Mouse (Mus musculus): ENCODE data around the gene Ubxn6.

The Ubxn6 gene

DNA sequence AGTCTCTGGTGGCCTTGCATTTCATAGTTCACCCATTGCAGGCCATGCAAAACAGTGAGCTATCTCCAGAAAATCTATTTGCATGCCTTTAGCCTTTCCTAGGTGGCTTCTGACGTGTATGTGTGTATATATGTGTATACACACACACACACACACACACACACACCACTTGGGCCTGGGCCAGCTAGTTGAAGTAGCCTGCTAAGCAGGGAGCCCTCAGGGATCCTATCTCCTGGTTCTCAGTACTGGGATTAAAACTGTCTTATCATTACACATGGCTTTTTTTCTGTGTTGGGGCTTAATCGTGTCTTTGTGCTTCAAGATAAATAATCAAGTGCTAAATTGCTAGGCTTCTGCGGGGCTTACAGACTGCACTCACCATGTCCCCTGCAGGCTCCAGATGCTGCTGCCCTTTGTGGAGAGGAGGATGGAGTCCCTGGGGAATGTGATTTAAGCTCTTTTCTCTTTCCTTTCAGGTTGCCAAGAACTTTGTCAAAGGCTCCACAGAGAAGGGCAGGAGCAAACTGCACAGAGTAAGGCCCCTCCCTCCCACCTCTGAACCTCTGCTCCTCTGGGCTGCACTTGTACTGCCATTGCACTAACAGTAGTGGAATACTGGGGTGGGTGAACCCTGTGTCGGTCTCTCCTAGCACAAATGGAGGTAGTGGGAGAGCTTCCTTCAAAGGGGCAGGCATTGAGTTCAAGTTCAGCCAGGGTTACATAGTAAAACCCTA is 18.7 kb downstream of the Ubxn6 start:
- in situ Hi-C loops (cut with MboI) = no loop called here

DNA sequence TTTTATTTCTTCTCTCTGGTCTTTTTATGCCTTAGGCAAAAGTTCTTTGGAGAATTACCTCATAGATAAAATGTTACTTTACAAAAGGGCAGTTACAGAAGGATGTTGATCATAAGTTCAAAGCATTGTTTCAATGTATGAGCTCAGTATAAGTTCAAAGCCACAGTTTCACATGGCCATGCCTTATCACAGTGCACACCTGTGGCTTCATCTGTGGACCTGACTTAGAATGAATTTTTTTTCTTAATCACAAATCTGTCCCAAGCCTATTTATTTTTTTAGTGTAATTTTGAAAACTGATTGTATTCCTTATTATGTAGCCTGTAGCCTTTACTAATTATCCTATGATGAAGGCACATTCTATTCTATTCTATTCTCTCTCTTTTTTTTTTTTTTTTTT is 19.9 kb downstream of the Ubxn6 start:
- in situ Hi-C loops (cut with MboI) = no loop called here

DNA sequence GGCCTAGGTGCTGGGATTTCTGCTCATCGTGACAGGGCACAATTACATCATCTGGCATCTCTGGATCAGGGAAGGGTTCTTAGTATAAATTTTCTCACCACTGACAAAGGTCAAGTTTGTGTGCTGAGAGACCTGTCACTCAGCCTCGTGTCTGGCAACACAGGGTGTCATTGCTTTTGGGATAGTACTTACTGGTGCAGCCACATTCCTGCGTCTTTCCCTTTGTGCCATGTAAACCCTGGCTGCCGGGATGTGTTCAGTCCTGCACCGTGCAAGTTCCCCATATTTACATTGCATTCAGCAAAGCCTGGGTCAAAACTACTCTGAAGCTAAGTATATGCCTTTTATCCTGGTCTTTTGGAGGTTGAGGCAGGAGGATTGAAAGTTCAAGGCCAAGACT is 23.5 kb downstream of the Ubxn6 start:
- in situ Hi-C loops (cut with MboI) = no loop called here

DNA sequence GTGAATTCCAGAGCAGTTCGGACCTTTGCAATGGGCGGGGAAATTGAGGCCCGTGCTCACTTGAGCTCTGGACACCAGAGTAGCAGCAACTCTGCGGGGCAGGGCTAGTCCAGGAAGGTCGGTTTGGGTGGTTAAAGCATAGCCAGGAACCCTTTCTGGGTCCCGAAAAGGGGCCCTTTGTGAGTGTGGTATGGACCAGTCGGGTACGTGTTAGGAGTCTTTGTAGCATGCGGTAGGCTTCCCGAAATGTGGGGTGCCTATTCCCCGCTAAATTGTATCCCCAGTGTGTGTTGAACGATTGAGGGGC is 34.0 kb downstream of the Ubxn6 start:
- in situ Hi-C loops (cut with MboI) = no loop called here

DNA sequence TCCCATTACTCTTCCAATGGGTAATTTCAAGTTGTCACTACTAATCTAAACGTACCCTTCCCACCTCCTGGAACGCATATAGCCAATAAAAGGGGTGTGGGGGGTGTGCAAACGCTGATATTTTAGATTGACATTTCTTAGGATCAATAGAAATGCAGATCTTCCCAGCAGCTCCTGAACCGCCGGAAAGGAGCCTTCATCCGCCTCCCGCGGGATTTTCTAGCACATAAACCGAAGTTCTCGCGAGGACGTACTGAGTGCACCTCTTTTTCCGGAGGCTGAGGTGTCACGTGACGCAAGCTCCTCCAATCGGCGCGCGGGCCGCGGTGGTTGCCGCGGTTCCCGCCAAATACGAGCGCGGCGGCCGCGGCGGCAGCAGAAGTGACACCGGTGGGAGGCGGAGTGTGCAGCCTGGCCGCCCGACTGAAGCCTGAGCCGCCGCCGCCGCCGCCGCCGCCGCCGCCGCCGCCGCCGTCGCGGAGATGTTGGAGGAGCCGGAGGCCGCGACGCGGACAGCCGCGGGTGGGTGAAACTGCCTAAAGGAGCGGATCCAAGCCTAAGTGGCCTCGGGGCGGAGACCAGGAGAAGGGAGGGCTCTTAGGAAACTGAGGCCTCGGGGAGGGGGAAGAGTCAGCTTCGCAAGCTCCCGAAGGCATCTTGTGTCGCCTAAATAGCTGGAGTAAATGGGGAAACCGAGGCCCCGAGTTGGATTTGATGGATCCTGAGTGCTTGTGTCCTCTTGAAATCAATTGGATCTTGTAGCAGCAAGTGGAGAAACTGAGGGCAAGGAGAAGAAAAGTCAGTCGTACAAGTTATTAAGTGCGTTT is 34.6 kb downstream of the Ubxn6 start, which contains the start of gene Chaf1a:
Chaf1a (plus strand) TSS at position 410 of the 827 bp plus-strand sequence.
- in situ Hi-C loops (cut with MboI) = no loop called here

DNA sequence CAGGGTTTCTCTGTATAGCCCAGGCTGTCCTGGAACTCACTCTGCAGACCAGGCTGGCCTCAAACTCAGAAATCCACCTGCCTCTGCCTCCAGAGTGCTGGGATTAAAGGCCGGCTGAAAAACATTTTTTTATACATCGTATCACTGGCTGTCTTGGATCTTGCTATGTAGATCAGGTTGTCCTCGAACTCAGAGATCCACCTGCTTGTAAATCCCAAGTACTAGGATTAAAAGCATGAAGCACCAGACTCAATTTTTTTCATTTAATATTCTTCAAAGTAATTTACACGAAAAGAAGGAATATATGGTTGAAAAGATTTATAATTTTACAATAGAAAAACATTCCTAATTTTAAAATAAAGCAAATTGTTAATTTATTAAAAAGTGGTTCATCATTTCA is 35.5 kb downstream of the Ubxn6 start:
- in situ Hi-C loops (cut with MboI) = no loop called here

DNA sequence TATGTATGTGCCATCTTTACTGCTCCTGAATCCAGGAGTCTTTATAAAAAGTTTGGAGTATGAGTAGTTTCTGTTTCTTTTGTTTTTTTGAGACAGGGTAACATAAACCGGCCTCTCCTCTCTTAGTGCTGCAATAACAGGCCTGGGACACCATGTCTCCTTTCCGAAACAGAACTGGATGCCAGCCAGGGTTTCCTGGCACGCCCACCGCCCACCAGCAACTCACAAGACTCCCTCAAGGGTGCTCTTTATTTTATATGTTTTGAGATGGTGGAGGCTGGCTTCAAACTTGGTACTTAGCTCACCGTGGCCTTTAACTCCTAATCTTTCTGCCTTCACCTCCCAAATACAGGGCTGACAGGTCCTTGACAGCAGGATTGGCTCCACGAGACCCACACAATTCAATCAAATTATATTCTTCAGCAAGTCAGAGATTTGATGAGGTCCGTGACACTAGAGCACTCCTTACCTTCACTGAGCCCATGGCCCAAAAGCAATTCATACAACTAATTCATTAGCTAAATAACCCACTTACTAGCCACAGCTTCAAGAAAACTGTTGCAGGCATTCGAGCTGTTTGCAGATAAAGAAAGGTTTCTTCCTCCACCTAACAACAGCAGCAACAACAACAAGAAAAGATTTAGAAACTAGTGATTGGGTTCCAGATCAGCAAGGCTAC is 36.1 kb downstream of the Ubxn6 start:
- in situ Hi-C loops (cut with MboI) = no loop called here

DNA sequence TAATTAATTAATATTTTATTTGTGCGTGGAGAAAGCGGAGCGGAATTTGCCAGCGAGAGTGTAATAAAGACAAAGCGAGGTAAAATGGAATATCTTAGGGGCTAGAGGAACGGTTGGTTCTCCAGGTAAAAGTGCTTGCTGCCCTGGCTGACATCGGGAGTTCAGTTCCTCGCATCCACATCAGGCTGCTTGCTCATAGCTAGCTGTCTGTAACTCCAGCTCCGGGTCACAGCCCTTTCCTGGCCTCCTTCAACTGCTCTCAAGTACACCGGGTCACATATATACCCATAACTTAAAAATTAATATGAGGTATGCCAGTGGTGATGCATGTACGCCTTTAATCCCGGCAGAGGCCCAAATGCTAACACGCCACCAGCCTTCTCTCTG is 37.9 kb downstream of the Ubxn6 start:
- in situ Hi-C loops (cut with MboI) = no loop called here

DNA sequence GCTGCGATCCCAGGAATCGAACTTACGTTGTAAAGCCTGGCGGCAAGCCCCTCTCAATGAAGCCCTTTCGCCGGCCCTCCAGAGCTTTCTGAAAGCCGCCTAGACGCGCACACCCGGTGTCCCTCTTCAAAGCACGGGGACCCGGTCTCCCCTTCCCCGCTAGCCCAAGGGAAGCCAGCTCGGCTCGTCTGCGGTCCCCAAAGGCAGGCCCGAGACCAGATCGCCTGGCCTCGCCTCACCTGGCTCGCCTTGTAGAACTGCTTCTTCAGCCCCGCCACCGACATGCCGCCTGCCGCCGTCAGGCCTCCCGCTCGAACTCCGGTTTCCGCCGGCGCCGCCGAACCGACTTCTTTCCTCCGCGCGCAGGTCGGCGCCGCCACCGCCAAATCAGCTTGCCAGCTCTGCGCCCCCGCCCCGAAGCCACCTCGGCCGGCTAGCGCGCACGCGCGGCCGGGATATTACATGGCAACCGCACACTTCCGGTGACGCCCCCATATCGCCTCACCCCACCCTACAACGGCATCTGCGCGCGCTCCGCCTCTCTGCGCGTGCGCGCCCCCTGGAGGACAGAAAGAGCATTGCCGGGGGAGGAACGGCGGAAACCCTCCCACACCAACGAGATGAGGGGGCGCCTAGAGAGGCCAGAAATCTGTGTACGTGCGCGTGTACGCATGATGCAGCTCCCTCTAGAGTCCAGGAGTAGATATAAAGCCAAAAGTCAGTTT is 38.5 kb downstream of the Ubxn6 start, which contains the start of gene Sh3gl1:
Sh3gl1 (minus strand) TSS at position 460 of the 725 bp plus-strand sequence.
- in situ Hi-C loops (cut with MboI) = no loop called here

DNA sequence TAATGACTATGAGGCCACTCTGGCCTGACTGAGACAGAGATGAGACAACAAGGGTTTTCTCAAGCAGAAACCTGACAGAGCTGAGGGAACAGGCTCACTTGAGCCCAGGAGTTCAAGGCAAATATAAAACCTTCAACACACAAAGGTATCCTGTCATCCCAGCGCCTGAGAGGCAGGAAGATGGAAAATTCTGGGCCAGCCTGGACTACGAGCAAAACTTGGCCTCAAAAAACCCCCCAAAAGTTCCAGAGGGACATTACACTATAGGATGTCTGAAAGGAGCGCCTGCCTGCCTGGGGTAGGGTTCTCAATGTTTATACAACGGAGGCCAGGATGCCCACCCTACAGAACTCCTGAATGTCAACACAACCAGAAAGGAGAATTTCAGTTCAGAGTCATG is 39.6 kb downstream of the Ubxn6 start:
- in situ Hi-C loops (cut with MboI) = no loop called here

DNA sequence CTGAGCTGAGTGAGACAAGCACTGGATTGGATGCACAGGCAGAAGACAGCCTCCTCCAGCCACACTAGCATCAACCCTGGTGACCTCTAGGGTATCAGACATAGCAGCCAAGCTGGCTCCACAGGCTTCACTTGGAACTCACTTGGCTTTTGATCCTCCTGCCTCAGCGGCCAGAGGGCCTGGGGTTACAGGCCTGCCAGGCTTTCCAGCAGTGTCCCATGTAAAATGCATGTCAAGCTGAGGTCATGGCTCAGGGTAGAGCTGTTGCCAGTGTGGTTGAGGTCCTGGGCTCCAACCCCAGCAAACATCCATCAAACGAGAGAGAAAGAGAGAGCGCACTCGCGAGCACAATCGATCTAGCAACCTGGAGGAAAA is 40.1 kb downstream of the Ubxn6 start:
- in situ Hi-C loops (cut with MboI) = no loop called here

DNA sequence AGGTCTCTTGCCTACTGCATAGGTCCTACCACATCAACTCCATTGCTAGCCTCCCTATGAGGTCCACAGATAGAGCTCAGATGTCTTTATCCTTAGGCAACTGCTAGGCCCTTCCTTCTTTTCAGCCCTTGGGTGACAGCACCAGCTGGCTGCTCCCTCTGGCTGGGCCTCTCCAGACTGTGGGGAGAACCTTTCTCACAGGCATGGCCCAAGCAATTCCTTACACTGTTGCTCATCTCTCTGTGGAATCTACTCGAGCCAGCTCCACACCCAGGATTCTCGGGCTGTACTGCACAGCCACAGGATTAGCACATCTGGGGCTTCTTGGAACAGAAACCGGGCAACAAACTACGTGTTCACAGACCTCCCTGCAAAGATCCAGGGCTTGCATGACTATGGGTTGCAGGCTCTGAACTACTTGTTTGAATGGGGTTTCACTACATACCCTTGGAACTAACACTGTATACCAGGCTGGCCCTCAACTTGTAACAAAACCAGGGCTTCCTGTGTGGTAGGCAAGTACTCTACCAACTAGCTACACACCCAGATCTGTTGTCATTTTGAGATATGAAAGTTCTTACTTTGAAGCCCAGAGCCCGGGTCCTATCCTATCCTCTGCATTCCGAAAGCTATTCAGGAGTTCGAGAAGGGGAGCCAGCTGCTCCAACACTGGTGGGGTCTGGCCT is 40.6 kb downstream of the Ubxn6 start:
- in situ Hi-C loops (cut with MboI) = no loop called here

DNA sequence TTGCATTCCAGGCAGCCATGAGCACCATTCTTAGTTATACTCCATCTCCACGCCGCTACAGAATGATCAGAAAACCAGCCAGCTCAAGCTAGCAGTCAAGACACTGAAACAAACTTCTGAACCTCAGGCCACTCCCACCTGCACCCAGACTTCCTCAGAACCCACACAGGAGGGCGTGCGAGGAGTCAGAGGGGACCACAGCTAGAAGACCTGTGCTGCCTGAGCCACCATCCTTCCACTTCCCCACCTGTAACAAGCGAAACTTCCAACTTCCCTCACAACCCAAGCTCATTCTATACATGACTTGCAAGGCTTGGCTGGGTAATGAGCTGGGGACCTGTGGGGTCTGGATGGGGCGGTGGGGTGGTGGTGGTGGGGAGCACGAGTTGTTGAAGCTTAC is 42.0 kb downstream of the Ubxn6 start:
- in situ Hi-C loops (cut with MboI) = no loop called here

DNA sequence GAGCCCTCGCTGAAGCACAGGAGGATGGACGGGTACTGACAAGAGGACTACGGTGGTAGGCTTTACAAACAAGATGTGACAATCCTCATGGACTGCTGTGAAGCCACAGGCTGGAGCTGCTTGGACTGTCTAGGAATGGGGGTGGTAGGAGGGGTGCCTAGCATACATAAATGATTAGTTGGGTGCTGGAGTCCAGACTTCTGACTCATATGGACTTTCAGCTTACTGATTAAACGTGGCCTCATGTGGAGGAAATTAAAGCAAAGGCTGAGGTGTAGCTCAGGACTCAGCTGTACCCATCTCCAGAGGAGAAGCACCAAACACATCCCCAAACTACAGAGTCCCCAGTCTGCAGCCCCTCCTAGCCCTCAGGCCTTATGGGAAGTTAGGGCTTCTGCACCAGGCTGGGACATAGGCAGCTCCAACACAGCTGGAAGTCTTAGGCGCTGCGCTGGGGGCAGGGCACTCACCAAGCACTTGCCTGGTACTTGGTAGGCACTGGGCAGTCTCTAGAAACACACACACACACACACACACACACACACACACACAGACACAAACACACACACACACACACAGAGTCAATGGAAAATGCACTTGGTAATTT is 42.6 kb downstream of the Ubxn6 start:
- in situ Hi-C loops (cut with MboI) = no loop called here

DNA sequence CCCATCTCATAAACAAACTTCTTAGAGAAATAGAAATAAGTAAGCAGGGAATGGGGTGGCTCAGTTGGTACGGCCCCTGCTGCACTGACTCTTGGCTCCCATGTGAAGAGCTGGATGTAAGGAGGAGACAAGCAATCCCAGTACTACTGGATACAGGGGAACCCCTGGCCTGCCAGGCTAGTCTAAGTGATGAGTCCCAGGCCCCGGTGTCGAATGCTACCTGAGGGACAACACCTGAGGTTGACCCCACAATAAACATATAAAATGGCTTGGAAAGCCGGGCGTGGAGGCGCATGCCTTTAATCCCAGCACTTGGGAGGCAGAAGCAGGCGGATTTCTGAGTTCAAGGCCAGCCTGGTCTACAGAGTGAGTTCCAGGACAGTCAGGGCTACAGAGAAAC is 43.4 kb downstream of the Ubxn6 start:
- in situ Hi-C loops (cut with MboI) = no loop called here

DNA sequence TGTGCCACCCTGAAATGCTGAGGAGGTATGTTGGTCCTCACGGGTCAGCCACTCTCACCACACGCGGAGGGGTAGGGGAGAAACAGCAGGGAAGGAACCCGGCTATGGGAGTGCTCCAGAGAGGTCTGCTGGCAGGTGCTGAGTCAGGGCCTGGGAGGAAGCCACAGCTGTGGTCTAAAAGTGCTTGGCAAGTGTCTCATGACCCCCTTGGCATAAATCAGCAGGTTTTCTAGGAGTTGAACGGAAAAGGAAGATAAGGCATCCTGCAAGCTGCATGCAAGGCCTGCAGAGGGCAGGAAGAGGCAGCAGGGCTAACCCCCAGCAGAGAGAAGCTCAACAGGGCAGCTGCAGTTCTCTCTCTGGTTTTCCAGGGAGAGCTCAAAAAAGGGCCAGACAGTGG is 43.9 kb downstream of the Ubxn6 start:
- in situ Hi-C loops (cut with MboI) = no loop called here

DNA sequence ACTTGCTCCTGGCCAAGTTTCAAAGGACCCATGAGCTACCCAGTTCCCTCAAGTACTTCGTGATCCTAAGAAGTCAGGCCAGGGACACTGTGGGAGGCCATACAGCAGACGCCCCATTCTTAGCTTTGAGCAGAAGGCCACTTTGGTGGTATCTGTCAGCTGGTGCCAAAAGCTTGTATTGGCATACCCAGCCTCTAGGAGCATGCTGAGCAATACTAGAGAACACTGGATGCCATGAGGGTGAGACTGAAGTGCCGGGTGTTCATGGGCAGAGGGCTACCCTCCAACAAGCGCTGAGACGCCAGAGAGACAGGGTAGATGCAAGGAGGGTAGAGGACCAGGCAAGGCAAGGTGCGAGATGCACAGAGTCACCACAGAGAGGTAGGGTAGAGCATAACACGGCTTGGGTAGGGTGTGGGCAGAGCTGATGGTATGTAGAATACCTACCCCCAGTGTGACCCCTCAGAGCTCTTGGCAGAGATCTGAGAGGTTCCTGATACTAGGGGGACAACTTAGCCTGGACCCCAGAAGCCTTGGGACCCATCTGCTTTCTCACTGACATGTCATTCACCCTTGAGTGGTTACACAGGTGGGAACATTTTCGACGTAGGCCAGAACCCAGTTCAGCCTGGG is 44.5 kb downstream of the Ubxn6 start:
- in situ Hi-C loops (cut with MboI) = no loop called here

DNA sequence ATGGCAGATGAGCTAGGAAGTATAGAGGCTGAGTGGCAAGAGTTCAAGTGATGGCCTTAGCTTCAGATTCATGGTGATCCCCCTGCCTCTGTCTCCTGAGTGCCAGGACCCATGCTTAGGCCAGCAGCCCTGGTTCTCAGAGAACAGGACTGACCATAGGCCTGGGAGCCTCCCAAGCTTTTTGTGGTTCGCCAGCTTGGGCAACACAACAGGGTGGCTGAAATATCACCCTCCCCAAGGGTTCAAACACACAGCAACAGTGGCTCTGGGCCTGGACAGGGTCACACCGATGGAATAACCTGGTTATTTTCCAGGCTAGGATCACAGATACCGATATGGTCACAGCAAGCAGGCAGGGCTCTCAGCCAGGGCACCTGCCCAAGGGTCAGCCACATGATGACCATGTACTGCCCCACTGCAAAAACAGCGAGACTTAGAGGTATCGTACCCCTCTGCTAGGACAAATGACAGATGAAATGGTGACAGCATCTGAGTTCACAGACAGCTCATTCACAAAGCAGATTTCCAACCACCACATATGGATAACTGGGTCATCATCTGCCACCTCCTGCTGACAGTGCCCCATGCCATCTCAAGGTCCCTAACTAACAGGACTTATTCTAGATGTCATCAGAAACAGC is 46.9 kb downstream of the Ubxn6 start:
- in situ Hi-C loops (cut with MboI) = no loop called here

DNA sequence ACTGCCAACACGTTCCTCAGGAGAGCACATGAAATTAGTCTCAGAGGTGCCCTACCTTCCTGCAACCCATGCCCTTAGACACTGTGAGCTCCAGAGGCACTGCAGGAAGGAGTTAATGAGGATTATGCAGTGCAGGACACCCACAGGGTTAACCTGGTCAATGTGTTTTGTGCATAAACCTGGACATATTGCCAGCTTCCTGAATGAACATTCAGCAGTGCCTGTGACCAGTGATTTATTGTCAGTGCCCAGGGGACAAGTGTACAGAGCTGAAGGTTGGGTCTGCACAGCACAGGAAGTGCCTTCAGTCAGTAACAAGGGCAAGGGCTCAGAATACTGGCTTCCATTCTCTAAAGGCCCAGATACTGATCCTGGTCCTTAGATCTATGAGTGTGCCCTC is 47.9 kb downstream of the Ubxn6 start:
- in situ Hi-C loops (cut with MboI) = no loop called here

DNA sequence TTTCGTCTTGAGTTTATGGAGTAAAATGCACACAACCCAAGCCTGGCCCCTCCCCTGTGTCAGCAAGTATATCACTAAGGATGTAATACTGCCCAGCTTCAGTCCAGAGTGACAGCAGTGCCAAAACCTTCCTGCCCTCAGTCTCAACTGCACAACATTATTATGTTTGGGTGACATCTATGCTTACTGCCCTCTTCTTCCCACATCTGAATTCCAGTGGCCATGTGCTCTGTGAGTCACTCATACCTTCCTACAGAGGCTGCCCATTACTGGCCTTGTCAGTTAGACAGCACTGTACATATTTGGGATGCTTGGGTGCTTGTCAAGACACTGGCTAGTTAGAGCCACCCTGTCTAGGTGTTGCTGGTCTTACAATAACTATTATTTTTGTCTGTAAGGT is 48.5 kb downstream of the Ubxn6 start:
- in situ Hi-C loops (cut with MboI) = no loop called here
